Mouse (Mus musculus) adrenal gland, postnatal 14 days (tissue): ENCODE data around the gene Mrgprb5. TPM values are rescaled to one million over a fixed set of nuclear protein-coding genes. Genes with fewer than 3 reads are reported as not detected.
"Not testable (repeated sequence)": the region's sequence is repeated elsewhere in the genome, so short reads cannot be mapped to it uniquely, and the experiment has no call there.

Experiments
- DNase-seq: peaks from one replicate; pipeline ENCODE4 v3.0.0; 2021; ENCODE audit warnings: mixed read lengths
- long read RNA-seq, 2 experiments: library from polyadenylated mRNA; stranded (forward); transcript quantifications; one replicate each; pipeline ENCODE4 v2.0.0; 2021
- total RNA-seq: library from RNA; stranded (reverse); gene quantifications from 2 replicates; pipeline ENCODE4 v1.2.3, GENCODE M21; 2021

Mrgprb5 gene
- not detected in 2 replicates for total RNA-seq
- long read RNA-seq, experiment 1: 0 reads
- long read RNA-seq, experiment 2: 0 reads

DNA sequence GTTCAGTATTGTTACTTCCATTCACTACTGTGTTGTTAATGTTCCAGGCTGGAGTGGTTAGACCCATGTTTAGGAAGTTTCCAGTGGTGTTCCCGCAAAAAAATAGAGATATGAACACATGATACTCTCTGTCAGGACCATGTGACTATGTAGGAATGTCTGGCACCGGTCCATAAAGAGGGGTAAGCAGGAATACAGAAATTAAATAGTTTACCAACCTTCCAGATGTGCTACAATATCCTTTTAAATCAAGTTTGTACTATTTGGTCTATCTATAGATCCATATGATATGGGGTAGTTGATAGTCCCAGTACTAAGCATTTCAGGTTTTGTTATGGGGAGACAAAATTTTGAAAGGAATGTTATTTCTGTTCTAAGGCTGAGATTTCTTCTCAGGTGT is at the start of gene Mrgprb5:
Gene Mrgprb5, minus strand, starts transcription at position 101 of the 400 bp plus-strand sequence.
- no peak for DNase-seq

GRCm38 (mm10) chr7:48199188-48199587 is 30.4 kb upstream of the Mrgprb5 start, which contains the start of gene Mrgprb4:
Mrgprb4 (minus strand) TSS chr7:48199288.
- no peak for DNase-seq

DNA sequence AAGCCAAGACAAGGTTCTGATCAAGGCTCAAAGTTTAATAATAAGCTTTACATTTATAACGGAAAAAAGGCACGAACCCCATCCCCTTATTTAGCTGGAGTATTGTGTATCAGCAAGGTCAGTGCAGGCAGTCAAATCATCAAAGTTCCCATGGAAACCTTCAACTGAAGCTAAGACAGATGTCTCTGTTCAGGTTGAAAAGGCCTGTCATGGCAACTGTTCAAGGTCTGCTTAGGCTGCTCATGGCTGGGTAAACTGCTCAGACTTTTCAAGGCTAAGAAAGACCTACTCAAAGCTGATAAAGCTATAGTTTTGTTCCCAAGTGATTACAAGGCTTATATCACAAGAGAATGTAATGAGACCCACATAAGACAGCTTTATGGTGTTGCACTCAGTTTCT is 1.3 kb downstream of the Mrgprb5 start:
- peak; percentile 35 for DNase-seq

DNA sequence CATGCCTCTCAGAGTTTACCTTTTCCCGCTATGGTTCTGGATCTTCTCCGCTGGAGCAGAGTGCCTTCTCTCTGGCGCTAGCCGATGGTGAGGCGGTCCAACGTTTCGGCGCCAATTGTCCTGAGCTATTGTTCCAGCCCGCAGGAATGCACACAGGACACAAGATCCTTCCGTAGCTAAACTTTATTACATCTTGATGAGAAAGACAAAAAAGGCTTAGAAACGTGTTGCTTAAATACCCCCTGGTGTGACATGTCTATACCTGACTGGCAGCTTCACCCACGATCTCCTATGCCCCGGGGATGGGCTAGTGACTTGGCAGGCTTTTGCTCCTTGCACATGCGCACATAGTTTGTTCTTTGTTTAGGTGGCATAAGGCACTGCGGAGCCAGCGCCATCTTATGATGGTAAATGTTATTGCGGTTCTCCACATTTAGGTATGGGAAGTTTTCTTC is 30.5 kb downstream of the Mrgprb5 start:
- peak; percentile 41 for DNase-seq

GRCm38 (mm10) chr7:48137216-48138077 is 31.4 kb downstream of the Mrgprb5 start:
- DNase-seq: peak; percentile 30

DNA sequence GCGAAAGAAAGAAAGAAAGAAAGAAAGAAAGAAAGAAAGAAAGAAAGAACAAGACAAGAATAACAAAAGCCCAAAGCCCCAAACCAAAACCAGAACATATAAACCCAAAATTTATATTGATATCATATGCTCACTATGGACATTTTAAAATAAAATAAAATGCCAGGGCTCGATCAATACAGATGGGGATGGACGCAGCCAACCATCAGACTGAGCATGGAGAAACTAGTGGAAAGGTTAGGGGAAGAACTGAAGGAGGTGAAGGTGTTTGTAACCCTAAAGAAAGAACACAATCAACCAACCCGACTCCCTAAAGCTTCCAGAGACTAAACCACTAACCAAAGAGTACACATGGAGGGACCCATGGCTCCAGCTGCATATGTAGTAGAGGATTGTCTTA is 36.1 kb downstream of the Mrgprb5 start:
- no peak for DNase-seq

DNA sequence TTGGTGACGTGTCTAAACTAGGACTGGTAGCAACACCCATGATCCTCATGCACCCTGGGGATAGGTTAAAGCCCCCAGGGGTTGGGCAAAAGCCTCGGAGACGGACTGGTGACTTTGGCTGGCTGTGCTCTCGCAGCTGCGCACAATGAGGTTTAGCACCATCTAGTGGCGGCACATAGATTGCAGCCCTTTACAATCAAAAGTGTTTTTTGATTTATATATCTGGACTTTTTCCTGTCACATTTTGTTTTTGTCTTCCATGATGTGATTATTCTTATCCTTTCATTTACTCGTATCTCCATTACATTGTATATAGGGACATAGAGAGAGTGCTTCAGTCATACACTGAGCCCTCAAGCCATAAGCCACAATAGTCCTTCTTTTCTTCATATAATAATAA is 36.6 kb downstream of the Mrgprb5 start:
- DNase-seq: peak; percentile 14

DNA sequence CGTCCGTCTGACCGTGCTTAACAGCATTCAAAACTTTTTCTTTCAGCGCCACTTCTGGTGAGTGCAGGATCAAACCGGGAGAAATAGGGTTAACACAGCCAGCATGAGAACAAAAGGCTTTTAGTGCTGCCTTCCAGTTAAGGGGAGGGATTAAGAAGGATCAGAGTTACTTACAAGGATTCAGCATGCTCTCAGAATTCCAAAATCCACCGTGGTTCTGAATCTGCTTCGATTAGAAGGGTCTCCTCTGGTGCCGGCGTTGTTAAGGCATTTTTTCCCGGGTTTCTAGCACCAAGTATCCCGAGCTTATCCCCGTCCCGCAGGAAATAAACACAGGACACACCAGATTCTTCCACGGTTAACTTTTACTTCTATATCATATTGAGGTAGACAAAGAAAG is 37.0 kb downstream of the Mrgprb5 start:
- not testable (repeated sequence) for DNase-seq

- DNase-seq: no peak
Observed at GRCm38 (mm10) chr7:48123806-48124205, 45.0 kb downstream of the Mrgprb5 start.

Other genes with a start within 250 kb of the Mrgprb5 start
- not detected in 2 replicates for gene Mrgpra4, start 186.9 kb downstream of the Mrgprb5 start, total RNA-seq
- gene Mrgprx1, start 141.4 kb downstream of the Mrgprb5 start, total RNA-seq: not detected in 2 replicates
- not detected in 2 replicates for gene Mrgprb4, start 30.3 kb upstream of the Mrgprb5 start, total RNA-seq
- not detected in 2 replicates for gene Mrgprb8, start 219.5 kb upstream of the Mrgprb5 start, total RNA-seq